Mouse (Mus musculus) lung, adult 2 months (tissue): Measurements from ENCODE around the gene Mylpf.
"Not testable (repeated sequence)": the region's sequence is repeated elsewhere in the genome, so short reads cannot be mapped to it uniquely, and the experiment has no call there.

Source experiments
- CTCF ChIP-seq: fragments of 200-500 bp; IDR thresholded peaks from 2 replicates; pipeline ENCODE4 v1.5.1; 2011; ENCODE audit warnings: mild to moderate bottlenecking, low read length, control low read depth; ENCODE audit not compliant: insufficient read depth
- POLR2A ChIP-seq: fragments of 200-500 bp; IDR thresholded peaks from 2 replicates; pipeline ENCODE4 v1.6.1; 2011; ENCODE audit warnings: low read depth, mild to moderate bottlenecking, control low read depth, low read length, borderline replicate concordance; ENCODE audit errors: extremely low read depth

GRCm38 (mm10) chr7:127250511-127250910 is 41.8 kb downstream of the Mylpf start:
- not testable (repeated sequence) for TF ChIP-seq CTCF, POLR2A
